Mouse (Mus musculus) forebrain, embryonic 11.5 days (tissue): Measurements from ENCODE around the gene Bmp5. TPM values are rescaled to one million over a fixed set of nuclear protein-coding genes. Genes with fewer than 3 reads are reported as not detected.

Experiments used
- ATAC-seq: fragments of 200-750 bp; cut with Nextera tagmentation; replicated peaks from 2 replicates; pipeline ENCODE4 v1.8.0; 2017; ENCODE audit warnings: moderate TSS enrichment; ENCODE audit not compliant: low FRiP score
- DNase-seq: peaks from one replicate; pipeline ENCODE4 v3.0.0-alpha.2; 2017; ENCODE audit warnings: low spot score
- H3K27ac ChIP-seq: fragments of 300-500 bp; sonication (generic); 2 replicates; pipeline ENCODE4 v1.5.1; 2014; ENCODE audit warnings: low read depth, low read length
- H3K27me3 ChIP-seq: fragments of 300-500 bp; sonication (generic); 2 replicates; pipeline ENCODE4 v1.6.1; 2014; ENCODE audit warnings: mild to moderate bottlenecking, low read length, mixed read lengths; ENCODE audit not compliant: control insufficient read depth, insufficient read depth
- H3K36me3 ChIP-seq: fragments of 300-500 bp; sonication (generic); 2 replicates; pipeline ENCODE4 v1.6.1; 2014; ENCODE audit warnings: mild to moderate bottlenecking, low read length, moderate library complexity, mixed read lengths; ENCODE audit not compliant: control insufficient read depth, insufficient read depth
- H3K4me1 ChIP-seq: fragments of 300-500 bp; sonication (generic); replicated peaks from 2 replicates; pipeline ENCODE4 v1.6.1; 2014; ENCODE audit warnings: low read length, mixed read lengths; ENCODE audit not compliant: control insufficient read depth, insufficient read depth
- H3K4me2 ChIP-seq: fragments of 300-500 bp; sonication (generic); 2 replicates; pipeline ENCODE4 v1.6.1; 2014; ENCODE audit warnings: low read depth, mild to moderate bottlenecking, low read length, moderate library complexity, mixed read lengths; ENCODE audit not compliant: severe bottlenecking
- H3K4me3 ChIP-seq: fragments of 300-500 bp; sonication (generic); 2 replicates; pipeline ENCODE4 v1.5.1; 2014; ENCODE audit warnings: low read depth, low read length
- H3K9ac ChIP-seq: fragments of 300-500 bp; sonication (generic); 2 replicates; pipeline ENCODE4 v1.6.1; 2014; ENCODE audit warnings: low read length
- H3K9me3 ChIP-seq: fragments of 300-500 bp; sonication (generic); 2 replicates; pipeline ENCODE4 v1.6.1; 2016; ENCODE audit warnings: low read length, mixed read lengths; ENCODE audit not compliant: control insufficient read depth
- WGBS: fragments of 180-500 bp; shearing (Covaris S2); extraction: QIAGEN DNeasy Blood & Tissue Kit; methylation state at CpG from one replicate; pipeline ENCODE4 v1.1.7; 2014; 5-methylcytosine and 5-hydroxymethylcytosine counted together
- polyA plus RNA-seq: library from polyadenylated mRNA; unstranded; fragments of >200 nt; fragmentation: Nextera tagmentation; extraction: Ambion mirVana; gene quantifications from 2 replicates; pipeline ENCODE4 v1.2.1, GENCODE M21; 2014

Bmp5 gene
- polyA plus RNA-seq, 1 experiment from 2014 or later = 3.9 TPM

- no peaks in the 10 kb centered on the region for H3K27me3 ChIP-seq
These were observed 3.7 kb downstream of the Bmp5 start for GRCm38 (mm10) chr9:75778762-75779346.

DNA sequence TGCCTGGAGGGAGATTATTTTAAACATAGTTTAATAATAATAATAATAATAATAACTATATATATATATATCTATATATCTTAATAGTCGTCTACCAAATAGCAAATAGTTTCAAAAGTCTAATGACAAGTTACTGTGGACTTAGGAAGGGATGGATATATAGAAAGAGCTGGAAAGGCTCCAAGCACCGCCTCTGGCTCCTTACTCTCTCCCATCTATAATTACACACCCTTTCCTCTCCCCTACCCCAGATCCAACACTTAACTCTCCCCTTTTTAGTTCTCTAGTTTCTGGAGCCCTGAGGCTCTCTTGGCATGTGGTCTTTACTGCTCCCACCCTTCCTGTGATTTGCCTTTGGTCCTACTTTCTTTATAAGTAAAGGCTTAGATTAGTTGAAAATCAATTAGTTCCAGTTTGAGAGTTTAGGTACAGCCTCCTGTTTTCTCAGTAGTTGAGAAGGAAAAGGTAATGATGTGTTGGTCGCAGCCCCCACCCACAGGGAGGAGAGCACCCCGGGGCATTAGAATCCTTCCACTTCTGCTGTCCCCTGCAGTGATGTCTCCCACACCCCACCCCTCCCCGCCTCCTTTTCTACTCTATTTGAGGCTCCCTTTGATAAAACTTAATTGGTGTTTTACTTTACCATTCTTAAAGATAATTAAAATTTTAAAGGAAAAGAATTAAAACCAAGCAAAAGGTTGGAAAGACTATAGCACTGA lies 5.6 kb downstream of the Bmp5 start:
- Histone ChIP-seq H3K36me3 (no peaks in the 10 kb centered on the region), H3K4me2 (no peak overlapping the region), H3K4me1 (0 out of 2 replicates have a peak, but pooled peaks cover 2% of the 10 kb centered on the region), H3K27ac (no peak overlapping the region), H3K9ac (no peak overlapping the region), H3K4me3 (no peak overlapping the region), H3K9me3 (no peaks in the 10 kb centered on the region), H3K27me3 (no peaks in the 10 kb centered on the region)
- 11% methylated on average over 5 of the region's 5 CpGs for WGBS
- ATAC-seq (peak; percentile 39), DNase-seq (no peak)

More at GRCm38 (mm10) chr9:75778762-75779346, 3.7 kb downstream of the Bmp5 start:
- Histone ChIP-seq H3K9me3 (no peaks in the 10 kb centered on the region), H3K9ac (no peak overlapping the region), H3K4me2 (no peak overlapping the region), H3K4me1 (0 out of 2 replicates have a peak, but pooled peaks cover 2% of the 10 kb centered on the region), H3K4me3 (no peak overlapping the region), H3K36me3 (no peaks in the 10 kb centered on the region), H3K27ac (no peak overlapping the region)
- peak; percentile 49; the same call in 1 of the 2 replicates for ATAC-seq
- DNase-seq = no peak
- 60% methylated on average over 9 of the region's 9 CpGs for WGBS

- Histone ChIP-seq H3K9ac (no peak overlapping the region), H3K36me3 (no peaks in the 10 kb centered on the region), H3K27me3 (no peaks in the 10 kb centered on the region), H3K27ac (0 out of 2 replicates have a peak overlapping the region, but pooled peaks have one; percentile 18), H3K4me3 (no peak overlapping the region), H3K4me1 (0 out of 2 replicates have a peak, but pooled peaks cover 2% of the 10 kb centered on the region), H3K9me3 (no peaks in the 10 kb centered on the region), H3K4me2 (no peak overlapping the region)
- ATAC-seq (no peak), DNase-seq (no peak)
- WGBS = 34% methylated on average over 5 of the region's 5 CpGs
These were observed 6.4 kb downstream of the Bmp5 start for GRCm38 (mm10) chr9:75781600-75781999.

DNA sequence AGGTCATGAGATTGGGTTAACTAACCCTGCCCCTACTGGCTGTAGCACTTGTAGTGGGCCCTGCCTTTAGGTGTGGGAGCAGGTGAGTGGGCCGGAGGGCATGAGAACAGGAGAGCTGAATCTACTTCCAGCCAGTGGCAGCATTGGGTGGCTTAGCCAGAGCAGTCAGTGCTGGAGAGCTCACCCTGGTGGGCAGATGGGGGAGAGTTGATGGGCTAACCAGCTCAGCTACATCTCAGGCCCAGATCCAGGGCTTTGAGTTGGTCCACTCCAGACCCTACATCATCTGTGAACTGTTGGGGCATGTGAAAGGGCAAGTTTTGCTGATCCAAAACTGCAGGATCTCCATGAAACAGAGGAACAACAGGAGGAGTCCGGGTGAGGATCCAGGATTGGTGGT lies 8.4 kb downstream of the Bmp5 start:
- Histone ChIP-seq H3K4me2 (no peak overlapping the region), H3K4me1 (0 out of 2 replicates have a peak, but pooled peaks cover 2% of the 10 kb centered on the region), H3K27me3 (no peaks in the 10 kb centered on the region), H3K9me3 (no peaks in the 10 kb centered on the region), H3K4me3 (no peak overlapping the region), H3K36me3 (no peaks in the 10 kb centered on the region), H3K27ac (no peak overlapping the region), H3K9ac (no peak overlapping the region)
- ATAC-seq (no peak), DNase-seq (no peak)
- 84% methylated on average over 2 of the region's 2 CpGs for WGBS

DNA sequence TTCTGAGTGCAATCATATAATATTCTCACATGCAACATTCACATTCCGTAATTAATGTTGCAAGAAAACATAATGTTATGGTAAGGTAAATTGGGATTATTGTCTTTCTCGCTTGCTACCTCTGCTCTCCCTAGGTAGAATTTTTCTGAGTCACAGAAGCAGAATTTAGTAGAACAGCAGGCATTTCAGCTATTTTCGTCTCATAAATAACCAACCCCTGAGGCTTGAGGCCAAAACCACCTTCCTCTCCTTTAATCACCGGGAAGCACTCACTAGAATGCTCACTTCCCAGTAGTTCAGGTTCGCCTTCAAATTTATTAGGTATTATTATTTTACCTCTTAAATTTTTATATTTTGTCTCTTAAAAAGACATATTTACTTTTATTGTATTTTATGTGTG lies 10.8 kb downstream of the Bmp5 start:
- H3K9ac ChIP-seq = no peak overlapping the region
- H3K9me3 ChIP-seq = no peaks in the 10 kb centered on the region
- DNase-seq (no peak), ATAC-seq (no peak)
- H3K4me1 ChIP-seq = no peaks in the 10 kb centered on the region
- H3K27ac ChIP-seq = no peak overlapping the region
- whole genome bisulfite sequencing = 90% methylated on average over 5 of the region's 5 CpGs
- H3K36me3 ChIP-seq = no peaks in the 10 kb centered on the region
- H3K27me3 ChIP-seq = no peaks in the 10 kb centered on the region
- H3K4me3 ChIP-seq = no peak overlapping the region
- H3K4me2 ChIP-seq = no peak overlapping the region

- WGBS = 90% methylated on average over 15 of the region's 15 CpGs
- ATAC-seq = no peak
- H3K4me2 ChIP-seq = no peak overlapping the region
These were observed 12.0 kb downstream of the Bmp5 start for GRCm38 (mm10) chr9:75787121-75787520.

DNA sequence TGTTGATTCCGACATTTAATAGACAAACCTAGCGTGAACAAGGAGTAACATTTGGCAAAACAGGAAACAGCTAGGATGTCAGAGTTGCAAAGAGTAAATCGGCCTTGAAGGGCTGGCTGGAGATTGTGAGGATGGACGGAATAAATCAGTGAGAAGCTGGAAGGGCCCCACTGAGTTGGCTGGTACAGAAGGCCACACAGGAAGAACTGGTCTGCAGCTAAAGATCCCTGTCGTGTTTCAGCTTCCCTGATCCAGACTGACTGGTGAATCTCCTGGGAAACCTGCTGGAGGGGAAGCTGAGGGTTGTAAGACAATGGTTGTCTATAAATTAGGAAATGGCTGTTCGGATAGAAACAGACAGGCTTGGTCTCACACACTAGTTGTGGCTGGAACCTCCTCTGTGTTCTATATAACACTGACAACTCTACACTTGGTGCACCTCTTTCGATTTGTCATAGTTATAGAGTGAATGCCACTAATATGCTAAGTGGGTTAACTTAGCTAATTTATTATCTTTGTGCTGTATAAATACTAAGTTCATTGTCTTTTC lies 14.8 kb downstream of the Bmp5 start:
- Histone ChIP-seq H3K36me3 (no peaks in the 10 kb centered on the region), H3K4me1 (no peaks in the 10 kb centered on the region), H3K27me3 (no peaks in the 10 kb centered on the region), H3K4me3 (no peak overlapping the region), H3K4me2 (no peak overlapping the region), H3K9me3 (no peaks in the 10 kb centered on the region), H3K9ac (no peak overlapping the region), H3K27ac (no peak overlapping the region)
- no peak for ATAC-seq
- DNase-seq = no peak
- 64% methylated on average over 7 of the region's 7 CpGs for WGBS

More at GRCm38 (mm10) chr9:75787121-75787520, 12.0 kb downstream of the Bmp5 start:
- Histone ChIP-seq H3K9me3 (no peaks in the 10 kb centered on the region), H3K27ac (no peak overlapping the region), H3K4me3 (no peak overlapping the region), H3K27me3 (no peaks in the 10 kb centered on the region), H3K9ac (no peak overlapping the region), H3K4me1 (no peaks in the 10 kb centered on the region), H3K36me3 (no peaks in the 10 kb centered on the region)
- DNase-seq = no peak

- Histone ChIP-seq H3K9ac (no peak overlapping the region), H3K4me1 (no peaks in the 10 kb centered on the region), H3K27me3 (no peaks in the 10 kb centered on the region), H3K36me3 (no peaks in the 10 kb centered on the region), H3K4me3 (no peak overlapping the region), H3K27ac (no peak overlapping the region), H3K4me2 (no peak overlapping the region), H3K9me3 (no peaks in the 10 kb centered on the region)
- no peak for ATAC-seq
- DNase-seq = no peak
- WGBS = 83% methylated on average over 6 of the region's 6 CpGs
These were observed 29.8 kb downstream of the Bmp5 start for GRCm38 (mm10) chr9:75804940-75805339.
